Mouse (Mus musculus) neural tube, embryonic 10.5 days (tissue): ENCODE measurements around the gene Stx3.
A peak's percentile ranks its signal among the peaks of the same experiment; 100 is the strongest.

ENCODE experiments used
- DNase-seq: peaks from one replicate; pipeline ENCODE4 v3.0.0-alpha.2; 2017; ENCODE audit warnings: low spot score; ENCODE audit errors: extremely low spot score

Gene Stx3

DNA sequence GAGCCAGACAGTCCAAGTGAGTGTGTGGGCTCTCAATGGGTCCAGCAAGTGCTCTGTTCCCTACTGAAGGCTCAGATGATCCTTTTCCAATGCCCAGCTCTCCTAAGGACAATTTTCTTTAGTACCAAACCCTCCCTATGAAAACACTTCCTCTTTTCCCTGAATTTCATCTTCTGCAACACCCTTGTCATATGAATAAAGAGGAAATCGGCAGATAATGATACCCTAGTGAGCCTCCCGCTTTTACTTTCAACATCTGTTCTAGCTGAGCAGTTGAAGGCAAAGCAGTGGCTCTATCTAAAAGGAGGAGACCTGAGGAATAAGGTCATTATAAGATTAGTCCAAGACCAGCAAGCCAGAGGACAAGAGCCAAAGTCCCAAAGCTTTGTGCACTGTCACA lies 10.8 kb downstream of the Stx3 start:
- no peak for DNase-seq

DNA sequence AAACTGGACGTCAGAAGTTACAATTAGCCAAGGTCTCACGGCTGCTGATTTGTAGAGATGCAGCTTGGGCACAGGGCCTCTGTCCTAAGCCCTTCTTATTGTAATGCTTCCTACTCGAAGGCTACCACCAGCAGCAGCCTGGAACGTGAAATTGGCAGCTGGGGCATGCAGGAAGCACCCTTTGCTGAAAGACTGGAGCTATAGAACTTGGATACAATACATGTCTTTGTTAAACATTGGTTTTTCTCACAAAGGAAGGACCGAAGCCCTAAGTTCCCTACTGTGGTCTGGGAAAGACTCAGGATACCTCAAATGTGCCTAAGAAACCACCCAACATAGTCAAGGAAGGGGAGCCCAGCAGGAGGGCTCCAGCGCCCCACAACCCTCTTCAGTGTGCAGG lies 11.4 kb downstream of the Stx3 start:
- DNase-seq = no peak

DNA sequence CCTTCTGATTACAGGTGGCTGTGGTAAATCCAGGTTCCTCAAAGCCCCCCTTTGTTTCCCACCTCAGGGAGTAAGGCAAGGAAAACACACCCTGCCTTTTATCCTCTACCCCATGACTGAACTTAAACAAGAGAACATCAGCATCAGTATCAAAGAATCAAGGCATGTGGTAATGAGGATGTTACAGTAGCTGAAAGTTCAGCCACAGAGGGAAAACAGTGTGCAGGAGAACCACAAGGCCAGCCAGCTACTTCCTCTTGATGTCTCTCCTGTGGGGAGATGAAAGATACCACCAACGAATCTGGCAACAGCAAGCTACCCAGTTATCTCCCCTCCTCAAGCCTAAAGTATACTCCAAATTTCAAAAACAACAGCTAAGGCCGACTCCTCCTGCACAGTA lies 12.0 kb downstream of the Stx3 start:
- DNase-seq = no peak

DNA sequence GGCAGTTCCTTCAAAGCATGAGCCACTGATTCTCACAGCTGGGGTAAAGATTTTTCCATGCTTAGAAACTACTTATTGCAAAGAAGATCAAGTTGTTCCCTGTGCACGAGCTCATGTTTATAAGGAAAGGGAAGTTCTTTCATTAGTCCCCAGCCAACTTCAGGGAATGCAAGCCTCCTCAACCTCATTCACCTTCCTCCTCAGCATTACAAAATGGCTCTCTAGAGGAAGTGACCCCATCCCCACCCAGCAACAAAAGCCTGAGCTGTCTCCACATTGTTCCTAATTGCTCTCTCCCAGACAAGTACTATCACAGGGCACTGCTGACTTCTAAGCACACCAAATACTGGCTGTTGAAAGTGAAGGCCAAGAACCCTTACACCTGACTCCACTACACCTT lies 14.8 kb downstream of the Stx3 start:
- DNase-seq = no peak

DNA sequence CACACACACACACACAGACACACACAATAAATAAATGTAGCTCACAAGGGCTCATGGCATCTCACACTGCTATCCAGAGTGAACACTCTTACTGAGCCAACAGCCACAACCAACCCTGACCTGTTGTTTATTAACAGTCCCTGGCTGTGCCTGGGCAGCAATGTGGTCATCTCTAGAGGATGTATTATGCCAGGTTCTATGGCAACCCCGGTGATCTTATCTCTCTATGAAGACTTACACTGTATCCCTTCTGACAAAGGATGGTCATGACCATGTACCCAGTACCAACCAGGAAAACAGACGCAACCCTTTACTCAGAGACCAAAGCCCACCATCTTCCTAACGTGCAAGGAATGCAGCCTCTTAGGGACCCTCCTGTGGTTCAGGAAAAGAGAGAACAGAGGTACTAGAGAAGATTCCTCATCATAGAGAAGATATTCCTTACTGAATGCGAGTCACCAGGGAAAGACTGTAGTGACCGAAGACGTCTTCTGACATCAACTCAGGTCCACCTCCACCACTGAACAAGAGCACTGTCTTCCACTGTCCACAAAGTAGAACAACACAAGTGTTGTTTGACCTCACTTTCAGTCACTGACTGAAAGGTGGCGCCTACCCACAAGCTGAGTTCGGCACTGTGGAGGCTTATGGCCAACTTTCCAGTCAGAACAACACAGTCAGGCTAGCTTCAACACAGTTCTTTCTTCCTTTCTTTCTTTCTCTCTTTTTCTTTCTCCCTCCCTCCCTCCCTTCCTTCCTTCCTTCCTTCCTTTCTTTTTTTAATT lies 18.5 kb downstream of the Stx3 start:
- DNase-seq = no peak

DNA sequence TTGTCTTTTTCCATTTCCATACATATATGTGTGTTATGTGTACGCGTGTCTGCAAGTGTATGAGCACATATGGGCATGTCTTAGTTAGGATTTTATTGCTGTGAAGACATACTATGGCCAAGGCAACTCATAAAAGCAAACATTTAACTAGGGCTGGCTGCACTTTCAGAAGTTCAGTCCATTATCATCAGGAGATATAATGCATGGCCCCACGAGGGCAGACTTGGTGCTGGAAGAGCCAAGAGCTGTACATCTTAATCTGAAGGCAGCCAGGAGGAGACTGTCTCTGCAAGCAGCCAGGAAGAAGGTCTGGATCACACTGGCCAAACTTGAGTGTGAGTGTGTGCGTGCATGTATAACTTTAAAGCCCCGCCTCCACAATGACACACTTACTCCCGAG lies 24.8 kb downstream of the Stx3 start:
- DNase-seq = no peak

DNA sequence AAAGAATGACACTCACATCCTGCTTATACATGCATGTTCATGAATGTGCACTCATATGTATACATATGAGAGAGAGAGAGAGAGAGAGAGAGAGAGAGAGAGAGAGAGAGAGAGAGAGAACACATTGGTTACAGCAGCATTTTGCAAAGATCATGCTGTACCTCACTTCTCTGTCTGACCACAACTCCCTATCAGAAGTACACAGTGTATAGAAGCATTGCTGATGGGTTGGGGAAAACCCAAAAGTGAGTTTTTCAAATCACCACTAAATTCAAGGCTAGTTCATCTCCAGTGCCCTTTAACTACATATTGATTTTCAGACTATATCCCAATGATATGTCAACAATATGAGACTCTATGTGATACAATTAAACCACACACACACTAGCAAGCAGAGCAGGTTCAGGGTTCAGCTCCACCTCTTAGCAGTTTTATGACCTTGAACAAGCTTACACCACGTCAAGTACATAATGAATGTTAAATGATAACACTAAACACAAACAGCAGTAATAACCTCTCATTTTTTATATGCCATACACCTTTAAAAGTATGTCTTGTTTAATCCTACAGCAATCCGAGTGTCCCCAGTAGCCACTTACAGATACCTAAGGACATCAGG lies 25.4 kb downstream of the Stx3 start:
- no peak for DNase-seq

DNA sequence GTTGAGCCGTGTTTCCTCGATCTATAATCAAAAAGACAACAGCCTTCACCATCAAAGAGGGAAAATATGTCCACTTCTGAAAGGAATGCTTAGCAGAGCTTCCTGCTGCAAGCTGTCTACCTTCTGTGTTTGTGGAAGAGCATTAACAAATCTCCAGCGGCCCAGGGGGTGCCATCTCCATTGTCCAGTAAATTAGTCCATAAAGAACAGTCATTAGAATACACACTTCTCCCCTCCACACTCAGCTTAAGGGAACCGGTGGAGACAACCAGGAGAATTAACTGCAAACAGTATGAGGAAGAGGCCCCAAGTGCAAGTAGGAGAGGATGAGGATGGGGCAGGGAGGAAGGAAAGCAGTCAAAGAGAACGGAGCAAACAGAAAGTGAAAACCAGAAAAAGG lies 27.4 kb downstream of the Stx3 start:
- no peak for DNase-seq

DNA sequence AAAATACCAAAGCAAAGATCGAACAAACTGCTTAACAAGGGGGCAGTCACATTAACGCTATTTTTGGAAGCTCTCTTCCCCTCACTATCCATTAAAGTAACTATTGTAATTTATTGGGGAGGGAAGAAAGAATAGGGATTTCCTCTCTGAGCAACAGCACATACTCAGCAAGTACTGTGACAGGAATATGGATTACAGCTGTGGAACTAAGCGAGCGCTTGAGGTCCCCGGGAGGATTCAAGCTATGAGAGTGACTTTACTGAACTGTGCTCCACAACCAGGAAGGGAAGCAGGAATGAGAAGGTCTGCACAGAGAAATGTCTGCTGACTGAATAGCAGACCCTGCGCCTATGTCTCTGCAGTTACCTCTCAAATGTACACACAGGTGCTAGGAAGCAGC lies 30.3 kb downstream of the Stx3 start:
- DNase-seq = no peak

DNA sequence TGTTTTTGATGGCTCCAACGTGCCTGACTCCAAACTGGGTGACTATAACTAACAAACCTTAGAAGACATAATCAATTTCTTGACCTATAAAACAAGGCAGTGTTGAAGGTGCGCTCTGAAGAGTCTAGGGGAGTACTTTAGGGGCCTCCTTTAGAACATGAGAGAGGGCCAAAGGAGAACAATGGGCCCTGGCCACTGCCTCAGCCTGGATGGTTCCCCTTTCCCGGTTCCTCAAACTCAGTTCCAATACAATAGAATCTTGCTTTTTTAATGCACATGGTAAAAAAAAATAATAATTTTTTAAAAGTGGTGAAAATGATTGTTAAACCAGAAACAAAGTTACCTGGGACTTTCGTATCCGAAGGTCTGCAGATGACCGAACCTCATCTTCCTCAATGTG lies 31.4 kb downstream of the Stx3 start:
- no peak for DNase-seq

DNA sequence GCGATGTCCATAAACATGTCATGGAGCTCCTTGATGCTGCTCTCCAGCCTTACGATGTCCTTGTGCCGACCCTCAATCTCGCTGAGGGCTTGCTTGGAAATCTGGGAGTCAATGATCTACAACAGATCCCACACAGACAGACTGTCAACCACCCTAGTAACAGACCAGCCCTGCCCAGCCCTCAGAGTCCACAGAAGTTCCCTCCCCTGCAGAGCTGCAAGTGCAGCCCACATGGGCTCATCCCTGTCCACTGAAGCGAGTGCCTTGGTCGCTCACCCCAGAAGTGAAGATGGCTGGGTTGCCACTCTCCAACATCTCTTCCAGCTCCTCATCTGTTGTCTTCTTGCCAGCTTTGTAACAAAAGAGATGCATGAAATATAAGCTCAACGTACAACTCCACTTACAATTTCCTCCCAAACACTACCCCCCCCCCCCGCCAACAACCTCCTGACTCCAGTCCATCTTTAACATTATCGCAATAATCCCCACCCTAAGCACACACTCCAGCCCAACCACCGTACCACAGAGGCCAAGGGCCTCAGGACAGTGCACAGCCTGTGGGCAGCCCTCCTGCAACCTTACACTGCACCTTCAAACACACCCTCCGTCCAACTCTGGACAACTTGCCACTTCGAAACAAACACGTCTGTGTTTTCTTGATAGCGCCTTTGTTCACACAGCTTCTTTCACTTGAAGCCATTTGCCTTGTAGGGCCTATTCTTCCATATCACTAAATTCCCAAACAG lies 33.6 kb downstream of the Stx3 start:
- no peak for DNase-seq

DNA sequence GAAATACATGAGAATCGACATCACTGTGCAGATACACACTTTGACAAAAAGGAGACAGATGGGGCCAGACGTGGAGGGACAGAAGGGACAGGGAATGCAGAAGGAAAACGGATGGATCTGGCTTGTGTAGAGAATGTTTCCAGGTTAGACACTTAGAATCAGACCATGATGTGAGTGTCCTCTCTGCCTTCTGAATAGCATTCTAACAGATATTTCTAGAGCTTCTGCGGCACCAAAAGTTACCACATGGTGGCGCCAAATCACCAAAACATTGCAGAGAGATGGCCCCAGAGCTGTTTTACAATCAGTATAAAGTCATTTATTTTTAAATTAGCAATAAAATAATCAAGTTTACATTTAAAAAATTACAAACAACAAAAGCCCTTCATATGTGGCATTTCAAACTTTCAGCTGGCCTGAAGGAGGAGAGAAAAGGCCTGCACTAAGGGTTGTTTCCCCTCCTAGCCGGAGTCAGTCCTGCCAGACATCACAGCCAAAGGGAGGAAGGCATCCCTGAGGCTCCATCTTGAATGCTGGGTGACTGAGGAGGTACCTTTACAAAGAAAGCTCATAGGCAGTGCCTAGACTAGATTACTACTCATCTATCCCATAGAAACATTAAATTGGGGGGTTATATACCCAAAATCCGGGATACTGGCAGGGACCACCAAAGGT lies 41.9 kb downstream of the Stx3 start:
- DNase-seq = peak; percentile 68

DNA sequence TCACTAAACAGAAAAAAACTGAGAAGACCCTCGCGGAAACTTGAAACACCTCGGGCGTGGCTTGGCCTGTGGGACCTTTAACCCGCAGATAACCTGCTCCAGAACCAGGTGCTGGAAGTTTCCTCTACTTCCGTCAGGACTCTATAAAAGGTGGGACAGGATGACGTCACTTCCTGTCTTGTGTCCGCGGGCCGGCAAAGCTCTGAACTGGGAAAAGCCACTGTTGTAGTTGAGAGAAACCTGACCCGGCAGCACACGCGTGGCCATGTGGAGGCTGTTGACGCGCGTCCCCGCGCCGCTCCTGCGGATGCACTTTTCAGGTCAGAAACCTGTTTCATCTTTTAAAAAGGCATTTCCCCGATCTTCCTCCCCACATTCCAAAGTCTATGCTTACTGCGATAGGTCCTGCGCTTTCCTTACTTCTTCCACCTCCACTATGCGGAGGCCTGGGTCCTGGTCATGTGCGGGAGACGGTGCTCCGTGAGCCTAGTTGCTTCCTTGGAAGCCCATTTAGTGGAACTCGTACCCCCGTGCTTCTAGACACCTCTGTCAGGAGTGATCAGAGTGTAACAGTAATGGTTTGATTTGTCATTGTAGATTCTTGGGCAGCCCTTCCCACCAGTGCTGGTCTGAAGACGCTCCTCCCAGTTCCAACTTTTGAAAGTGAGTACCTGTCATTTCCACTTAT lies 48.9 kb downstream of the Stx3 start, which contains the start of gene Mrpl16:
TSS of gene Mrpl16 (plus strand) at position 187 of the 688 bp plus-strand sequence.
- DNase-seq = peak; percentile 90

DNA sequence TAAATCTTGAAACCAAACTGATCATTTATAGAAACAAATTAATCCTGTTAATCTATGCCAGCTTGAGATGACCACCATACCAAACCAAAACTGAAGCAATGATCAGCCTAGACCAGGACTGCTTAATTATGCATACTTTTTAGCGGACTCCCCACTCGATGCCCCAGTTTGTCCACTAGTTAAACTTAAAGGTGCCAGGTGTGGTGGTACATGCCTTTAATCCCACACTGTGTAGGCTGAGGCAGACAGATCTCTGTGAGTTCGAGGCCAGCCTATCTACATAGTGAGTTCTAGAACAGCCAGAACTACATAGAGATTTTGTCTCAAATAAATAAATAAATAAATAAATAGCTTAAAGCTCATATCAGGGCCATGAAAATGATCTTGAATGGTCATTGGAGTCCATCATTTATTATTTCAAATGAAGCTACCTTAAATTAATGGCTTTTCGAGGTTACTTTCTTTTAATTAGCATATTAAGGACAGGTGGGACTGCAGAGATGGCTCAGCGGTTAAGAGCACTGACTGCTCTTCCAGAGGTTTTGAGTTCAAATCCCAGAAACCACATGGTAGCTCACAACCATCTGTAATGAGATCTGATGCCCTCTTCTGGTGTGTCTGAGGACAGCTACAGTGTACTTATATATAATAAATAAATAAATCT lies 49.8 kb downstream of the Stx3 start:
- no peak for DNase-seq

DNA sequence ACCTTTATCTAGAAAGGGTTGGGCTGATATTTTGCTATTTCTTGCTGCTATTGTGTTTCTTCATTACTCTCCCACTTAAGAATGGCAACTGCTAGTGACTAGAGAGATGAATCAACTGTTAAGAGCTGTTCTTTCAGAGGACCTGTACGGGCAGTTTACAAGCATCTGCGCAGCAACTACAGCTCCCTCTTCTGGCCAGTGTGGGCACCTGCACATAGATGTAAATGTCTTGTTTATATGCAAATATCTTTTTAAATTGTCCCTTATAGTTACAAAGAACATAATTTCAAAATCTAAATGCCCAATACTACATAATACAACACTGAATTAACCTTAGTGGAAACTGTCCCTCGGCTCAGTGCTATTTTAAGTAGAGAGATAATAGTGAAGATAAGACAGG lies 51.0 kb downstream of the Stx3 start:
- DNase-seq = no peak

DNA sequence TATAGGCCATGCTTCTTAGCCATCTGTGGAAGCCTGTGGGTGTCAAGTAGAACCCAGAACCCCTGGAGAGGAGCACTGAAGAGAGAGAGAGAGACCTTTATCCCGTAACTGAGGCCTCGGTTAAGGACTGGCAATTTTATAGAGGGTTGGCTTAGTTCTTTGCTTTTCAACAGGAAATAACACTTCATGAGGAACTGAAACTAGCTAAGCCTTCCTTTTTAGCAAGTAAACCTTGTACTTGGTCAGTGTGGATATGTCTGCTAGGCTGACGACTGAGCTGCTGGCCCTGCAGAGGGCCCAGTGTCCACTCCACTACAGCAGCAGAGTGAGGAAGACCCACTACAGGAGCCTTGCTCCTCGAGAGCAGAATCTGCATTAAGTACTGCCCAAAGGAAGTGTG lies 52.8 kb downstream of the Stx3 start:
- DNase-seq = no peak

DNA sequence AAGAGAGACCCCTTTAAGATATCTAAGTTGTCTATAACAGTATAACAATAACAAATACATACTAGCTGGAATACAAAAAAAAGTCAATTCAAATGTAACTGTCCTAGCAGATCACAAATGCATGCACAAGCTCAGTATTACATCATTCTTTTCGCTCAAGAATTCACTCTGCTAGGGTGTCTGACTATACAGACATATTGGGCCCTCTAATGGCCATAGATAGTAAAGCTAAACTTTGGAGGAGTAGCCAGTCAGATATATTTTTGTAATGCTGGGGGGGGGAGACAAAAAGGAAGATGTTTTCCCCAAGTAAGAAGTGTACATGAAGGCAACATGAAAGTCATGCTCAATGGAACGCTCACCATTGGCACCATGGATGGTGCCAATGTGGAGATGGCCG lies 54.1 kb downstream of the Stx3 start:
- no peak for DNase-seq

DNA sequence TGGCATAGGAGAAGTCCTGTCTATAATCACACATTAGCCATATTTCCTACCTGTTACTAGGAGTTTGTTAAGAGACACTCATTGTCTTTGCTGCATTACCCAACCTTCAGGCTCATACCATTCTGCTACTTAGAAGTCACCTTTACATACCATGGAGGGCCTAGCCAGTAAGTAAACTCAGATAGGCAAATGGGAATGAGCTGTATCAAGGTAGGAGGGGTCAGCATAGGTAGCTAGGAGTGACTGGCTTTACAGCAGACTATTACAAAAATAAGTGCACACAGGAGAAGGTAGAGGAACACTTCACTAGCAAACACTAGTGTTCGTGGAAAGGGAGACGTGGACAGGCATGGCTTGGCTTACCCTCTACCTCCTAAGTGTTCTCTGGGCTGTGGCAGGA lies 71.9 kb downstream of the Stx3 start, which contains the start of gene Gif:
TSS of gene Gif (plus strand) at position 257 of the 400 bp plus-strand sequence.
- DNase-seq = no peak

DNA sequence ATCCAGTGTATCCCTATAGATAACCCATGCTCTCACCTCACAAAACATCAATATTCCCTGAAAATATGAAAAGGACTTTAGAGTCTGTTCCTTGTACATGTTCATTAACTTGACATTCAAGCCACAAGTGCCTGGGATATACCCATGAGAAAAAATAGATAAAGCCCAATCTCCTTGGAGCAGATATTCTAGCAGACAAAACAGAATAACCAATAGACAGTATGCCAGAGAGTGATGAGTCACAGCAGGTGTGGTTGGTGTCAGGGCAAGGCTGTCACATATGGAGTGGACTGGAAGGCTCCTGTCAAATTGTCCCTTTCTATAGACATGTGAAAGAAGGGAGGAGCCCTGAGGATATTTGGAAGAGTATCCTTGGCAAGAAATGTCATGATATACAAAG lies 73.5 kb downstream of the Stx3 start:
- no peak for DNase-seq

DNA sequence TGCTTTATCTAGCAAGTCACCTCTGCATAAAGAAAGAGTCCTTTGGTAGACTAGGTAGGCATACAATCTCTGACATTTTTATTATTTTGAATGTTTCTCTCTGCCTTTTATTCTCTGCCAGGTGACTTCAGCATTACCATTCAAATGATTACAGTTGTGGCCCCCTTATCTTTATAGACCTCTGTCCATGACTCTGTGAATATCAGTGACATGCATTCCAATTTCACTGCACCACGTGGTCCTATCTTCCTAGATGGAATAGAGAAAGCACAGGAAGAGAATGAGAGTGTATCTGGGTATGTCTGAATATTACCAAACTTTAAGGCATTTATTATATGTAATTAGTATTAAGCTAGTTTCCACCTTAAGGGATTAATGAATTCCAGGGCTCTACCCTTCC lies 82.7 kb downstream of the Stx3 start:
- DNase-seq = no peak

DNA sequence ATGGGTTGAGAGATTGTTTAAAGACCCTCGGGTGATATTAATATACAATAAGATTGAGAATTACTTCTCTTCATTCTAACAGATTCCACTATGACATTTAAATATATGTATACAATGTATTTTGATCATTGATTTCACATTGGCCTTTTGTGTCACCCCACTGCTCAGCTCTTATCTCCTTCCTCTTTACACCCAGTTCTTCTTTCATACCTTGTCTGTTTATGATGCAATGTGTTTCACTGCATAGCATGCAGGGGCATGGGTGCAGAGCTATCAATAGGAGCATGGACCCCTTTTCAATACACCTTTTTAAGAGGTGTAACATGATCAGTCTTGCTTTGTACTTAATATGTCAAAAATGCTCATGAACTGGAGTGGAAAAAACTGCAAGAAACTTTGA lies 88.9 kb downstream of the Stx3 start:
- no peak for DNase-seq
